7 mouse cellular contexts compared by ENCODE assay signal in genomic region chr8:104050694-104051539, GRCm38 (mm10). TPM values are rescaled to one million over a fixed set of nuclear protein-coding genes. Genes with fewer than 3 reads are reported as not detected.
DNase-seq lines count a peak whose midpoint lies in the region; ATAC-seq and TF ChIP-seq lines count a peak whose summit lies in the region.

No protein-coding gene starts in this region.

- H3K4me2 ChIP-seq in intestine, embryonic 15.5 days (replicated peaks): peak overlapping the region; percentile 32
- no peak overlapping the region for H3K4me2 ChIP-seq in midbrain, embryonic 13.5 days (replicated peaks)

- H3K9me3 ChIP-seq in intestine, embryonic 15.5 days: no peaks in the 10 kb centered on the region
- no peaks in the 10 kb centered on the region for H3K9me3 ChIP-seq in midbrain, embryonic 13.5 days

- H3K4me1 ChIP-seq in cerebellum, adult 2 months (ENCODE audit: control insufficient read depth, insufficient read depth, low read length): no peaks in the 10 kb centered on the region
- no peaks in the 10 kb centered on the region; the same call in 1 of the 2 replicates for H3K4me1 ChIP-seq in intestine, embryonic 15.5 days (replicated peaks)
- peaks cover 3% of the 10 kb centered on the region; the same call in 1 of the 2 replicates for H3K4me1 ChIP-seq in midbrain, embryonic 13.5 days (replicated peaks)
- H3K4me1 ChIP-seq in spleen, adult 2 months (ENCODE audit: control insufficient read depth, insufficient read depth, insufficient read length): peaks cover 5% of the 10 kb centered on the region; the same call in 1 of the 2 replicates

- intact Hi-C loops in left cerebral cortex, postnatal 25 days (cut with DNase I): loop anchor here (1.0 kb wide), 1 partner anchor 19 kb away; no protein-coding TSS in a partner anchor

- peak; percentile 73 for ATAC-seq in intestine, embryonic 15.5 days
- ATAC-seq in midbrain, embryonic 13.5 days: peak; percentile 68

- TF ChIP-seq CTCF in cerebellum, adult 2 months (IDR thresholded peaks at IDR 0.05; ENCODE audit: borderline replicate concordance, insufficient read depth, low read depth, low read length): peak; percentile 78
- peak; percentile 80; the same call in 1 of the 2 replicates for TF ChIP-seq CTCF in spleen, adult 2 months (IDR thresholded peaks at IDR 0.05; ENCODE audit: extremely low read depth, insufficient read depth, insufficient read length, insufficient replicate concordance)

- peak overlapping the region; percentile 37 for H3K4me3 ChIP-seq in cerebellum, adult 2 months (replicated peaks; ENCODE audit: insufficient read depth, low read depth, low read length)
- H3K4me3 ChIP-seq in intestine, embryonic 15.5 days (replicated peaks): no peak overlapping the region
- no peak overlapping the region for H3K4me3 ChIP-seq in midbrain, embryonic 13.5 days (replicated peaks)
- H3K4me3 ChIP-seq in spleen, adult 2 months (ENCODE audit: extremely low read depth, insufficient read depth, insufficient read length): no peak overlapping the region

- peak; percentile 44 for DNase-seq in T-cell, adult 2 months (ENCODE audit: low spot score)
- DNase-seq in cerebellum, adult 2 months: peak; percentile 51 to 60
- peak; percentile 80 for DNase-seq in forelimb bud, embryonic 11.5 days (ENCODE audit: low read depth, low spot score)
- peak; percentile 78 to 88 for DNase-seq in left cerebral cortex, postnatal 25 days (ENCODE audit: low spot score in 2 of 2)
- peak; percentile 19 to 62 for DNase-seq in spleen, adult 2 months (ENCODE audit: low read depth in 1 of 2, low spot score in 2 of 2)

- H3K9ac ChIP-seq in intestine, embryonic 15.5 days: no peak overlapping the region
- H3K9ac ChIP-seq in midbrain, embryonic 13.5 days (replicated peaks): no peak overlapping the region

- 7% methylated on average over 15 of the region's 15 CpGs for WGBS in cerebellum, adult 2 months
- 29% methylated on average over 15 of the region's 15 CpGs for WGBS in intestine, embryonic 15.5 days
- WGBS in midbrain, embryonic 13.5 days: 33% methylated on average over 15 of the region's 15 CpGs
- WGBS in spleen, adult 2 months: 24% methylated on average over 15 of the region's 15 CpGs

- no peak for TF ChIP-seq POLR2A in cerebellum, adult 2 months (IDR thresholded peaks at IDR 0.05; ENCODE audit: borderline replicate concordance, insufficient read depth, low read length)
- TF ChIP-seq POLR2A in spleen, adult 2 months (IDR thresholded peaks at IDR 0.05; ENCODE audit: low read depth, low read length): no peak

- H3K36me3 ChIP-seq in intestine, embryonic 15.5 days: no peaks in the 10 kb centered on the region
- no peaks in the 10 kb centered on the region for H3K36me3 ChIP-seq in midbrain, embryonic 13.5 days
- no peaks in the 10 kb centered on the region for H3K36me3 ChIP-seq in spleen, adult 2 months (ENCODE audit: control insufficient read depth, insufficient read depth, low read length)

- H3K27ac ChIP-seq in cerebellum, adult 2 months (ENCODE audit: insufficient read depth, low read length): no peak overlapping the region
- H3K27ac ChIP-seq in intestine, embryonic 15.5 days: no peak overlapping the region
- no peak overlapping the region for H3K27ac ChIP-seq in midbrain, embryonic 13.5 days
- H3K27ac ChIP-seq in spleen, adult 2 months (ENCODE audit: insufficient read depth, low read length): no peak overlapping the region

- no peaks in the 10 kb centered on the region for H3K27me3 ChIP-seq in cerebellum, adult 2 months (ENCODE audit: control insufficient read depth, insufficient read depth, low read length)
- no peaks in the 10 kb centered on the region for H3K27me3 ChIP-seq in intestine, embryonic 15.5 days (replicated peaks)
- 0 out of 2 replicates have a peak, but pooled peaks cover 3% of the 10 kb centered on the region for H3K27me3 ChIP-seq in midbrain, embryonic 13.5 days
- no peaks in the 10 kb centered on the region for H3K27me3 ChIP-seq in spleen, adult 2 months (ENCODE audit: control insufficient read depth, insufficient read depth, low read length)

RNA-seq across cellular contexts. Expression of gene Cdh5, which starts 50.5 kb away (rescaled TPM):
- polyA plus RNA-seq in cerebellum, adult 2 months (2012; rRNA removed): 9.9 and 10.3 TPM in 2 replicates
- polyA plus RNA-seq in intestine, embryonic 15.5 days (2015; fragmentation: Nextera tagmentation; extraction: Ambion mirVana): 25.3 and 26.0 TPM in 2 replicates
- total RNA-seq in left cerebral cortex, postnatal 25 days (2021): 10 to 100 TPM; 10.4 to 14.9 TPM
- 12.8 TPM in 2 replicates for polyA plus RNA-seq in midbrain, embryonic 13.5 days (2015; fragmentation: Nextera tagmentation; extraction: Ambion mirVana)
- 23.3 and 23.4 TPM in 2 replicates for polyA plus RNA-seq in spleen, adult 2 months (2012; rRNA removed)
